Mouse (Mus musculus): Measurements from ENCODE around the gene Pak4.
A peak's percentile ranks its signal among the peaks of the same experiment; 100 is the strongest.

Pak4 gene

GRCm38 (mm10) chr7:28586663-28587411 is 11.1 kb downstream of the Pak4 start:
- DNase-seq: no peak

GRCm38 (mm10) chr7:28585001-28585400 is 13.0 kb downstream of the Pak4 start:
- DNase-seq: no peak

GRCm38 (mm10) chr7:28584468-28584867 is 13.5 kb downstream of the Pak4 start:
- DNase-seq: no peak

GRCm38 (mm10) chr7:28583570-28584344 is 14.2 kb downstream of the Pak4 start:
- DNase-seq: no peak

- DNase-seq: no peak
These were observed 15.1 kb downstream of the Pak4 start for GRCm38 (mm10) chr7:28582841-28583240.

- no peak for DNase-seq
These were observed 16.3 kb downstream of the Pak4 start for GRCm38 (mm10) chr7:28581721-28582120.

GRCm38 (mm10) chr7:28579826-28580225 is 18.2 kb downstream of the Pak4 start:
- no peak for DNase-seq

GRCm38 (mm10) chr7:28578543-28579053 is 19.4 kb downstream of the Pak4 start:
- DNase-seq: no peak

GRCm38 (mm10) chr7:28577826-28578542 is 20.0 kb downstream of the Pak4 start:
- no peak for DNase-seq

GRCm38 (mm10) chr7:28576271-28576914 is 21.6 kb downstream of the Pak4 start:
- peak; percentile 49 for DNase-seq

GRCm38 (mm10) chr7:28575597-28575996 is 22.4 kb downstream of the Pak4 start:
- DNase-seq: no peak

GRCm38 (mm10) chr7:28573236-28573635 is 24.7 kb downstream of the Pak4 start:
- no peak for DNase-seq

GRCm38 (mm10) chr7:28572689-28573088 is 25.3 kb downstream of the Pak4 start:
- DNase-seq: no peak

- DNase-seq: no peak
These were observed 26.9 kb downstream of the Pak4 start for GRCm38 (mm10) chr7:28570982-28571682.

GRCm38 (mm10) chr7:28570291-28570981 is 27.5 kb downstream of the Pak4 start:
- DNase-seq: no peak

GRCm38 (mm10) chr7:28568253-28568652 is 29.7 kb downstream of the Pak4 start:
- DNase-seq: peak; percentile 57

- no peak for DNase-seq
These were observed 30.4 kb downstream of the Pak4 start for GRCm38 (mm10) chr7:28567539-28567938.

- no peak for DNase-seq
These were observed 32.6 kb downstream of the Pak4 start for GRCm38 (mm10) chr7:28565407-28565806.

GRCm38 (mm10) chr7:28562951-28563350 is 35.0 kb downstream of the Pak4 start:
- no peak for DNase-seq

- DNase-seq: no peak
These were observed 35.6 kb downstream of the Pak4 start for GRCm38 (mm10) chr7:28562371-28562770.

GRCm38 (mm10) chr7:28561967-28562366 is 36.0 kb downstream of the Pak4 start:
- DNase-seq: no peak

GRCm38 (mm10) chr7:28560856-28561255 is 37.1 kb downstream of the Pak4 start:
- no peak for DNase-seq

Data from right cerebral cortex, postnatal 4 days (tissue).